Mouse (Mus musculus) forebrain, postnatal 0 days (tissue): Measurements from ENCODE around the gene Olfr465-ps1. TPM values are rescaled to one million over a fixed set of nuclear protein-coding genes. Genes with fewer than 3 reads are reported as not detected.

Source experiments
- ATAC-seq: fragments of 200-750 bp; cut with Nextera tagmentation; 2 replicates; pipeline ENCODE4 v1.8.0; 2017; ENCODE audit warnings: mild to moderate bottlenecking, moderate library complexity
- DNase-seq: peaks from one replicate; pipeline ENCODE4 v3.0.0-alpha.2; 2015
- H3K27ac ChIP-seq: fragments of 300-500 bp; sonication (generic); 2 replicates; pipeline ENCODE4 v1.5.1; 2014; ENCODE audit warnings: low read depth, mild to moderate bottlenecking, antibody characterized with exemption, low read length, moderate library complexity, mixed read lengths
- H3K27me3 ChIP-seq: fragments of 300-500 bp; sonication (generic); 2 replicates; pipeline ENCODE4 v1.6.1; 2014; ENCODE audit warnings: mild to moderate bottlenecking, low read length, mixed read lengths; ENCODE audit not compliant: insufficient read depth
- H3K36me3 ChIP-seq: fragments of 300-500 bp; sonication (generic); 2 replicates; pipeline ENCODE4 v1.6.1; 2014; ENCODE audit warnings: mild to moderate bottlenecking, moderate library complexity; ENCODE audit not compliant: insufficient read depth
- H3K4me1 ChIP-seq: fragments of 300-500 bp; sonication (generic); 2 replicates; pipeline ENCODE4 v1.6.1; 2014; ENCODE audit warnings: antibody characterized with exemption; ENCODE audit not compliant: insufficient read depth
- H3K4me2 ChIP-seq: fragments of 300-500 bp; sonication (generic); 2 replicates; pipeline ENCODE4 v1.6.1; 2014; ENCODE audit warnings: low read depth, mild to moderate bottlenecking, moderate library complexity
- H3K4me3 ChIP-seq: fragments of 300-500 bp; sonication (generic); 2 replicates; pipeline ENCODE4 v1.5.1; 2014; ENCODE audit warnings: low read depth, low read length, mixed read lengths
- H3K9ac ChIP-seq: fragments of 300-500 bp; sonication (generic); 2 replicates; pipeline ENCODE4 v1.6.1; 2014; ENCODE audit warnings: mild to moderate bottlenecking
- H3K9me3 ChIP-seq: fragments of 300-500 bp; sonication (generic); 2 replicates; pipeline ENCODE4 v1.6.1; 2016; ENCODE audit warnings: low read length
- CTCF ChIP-seq: sonication (generic); IDR thresholded peaks from 2 replicates; pipeline ENCODE4 v1.5.1; 2016; ENCODE audit warnings: antibody characterized with exemption, control low read depth, low read depth
- WGBS: fragments of 180-500 bp; shearing (Covaris S2); extraction: QIAGEN DNeasy Blood & Tissue Kit; methylation state at CpG from one replicate; pipeline ENCODE4 v1.1.7; 2014; 5-methylcytosine and 5-hydroxymethylcytosine counted together
- polyA plus RNA-seq: library from polyadenylated mRNA; unstranded; fragments of >200 nt; fragmentation: Nextera tagmentation; extraction: Ambion mirVana; gene quantifications from 2 replicates; pipeline ENCODE4 v1.2.1, GENCODE M21; 2015
- total RNA-seq: library from RNA; depleted of rRNA; stranded (reverse); fragments of >200 nt; gene quantifications from 2 replicates; pipeline ENCODE4 v1.2.3, GENCODE M21; 2014; rRNA removed

Gene Olfr465-ps1
- not detected in 2 replicates for total RNA-seq
- polyA plus RNA-seq = not detected in 2 replicates

- ATAC-seq (no peak), DNase-seq (no peak)
- Histone ChIP-seq H3K36me3 (no peaks in the 10 kb centered on the region), H3K9me3 (no peaks in the 10 kb centered on the region), H3K27me3 (no peaks in the 10 kb centered on the region), H3K4me3 (no peak within 1 kb of the TSS), H3K4me1 (no peaks in the 10 kb centered on the region), H3K27ac (no peak within 1 kb of the TSS), H3K4me2 (no peak within 1 kb of the TSS), H3K9ac (no peak within 1 kb of the TSS)
- no peak for TF ChIP-seq CTCF
- WGBS = 82% methylated on average over 4 of the region's 4 CpGs
Observed at GRCm38 (mm10) chr13:65137789-65138188, at the start of gene Olfr465-ps1. Gene Olfr465-ps1, plus strand, starts transcription at chr13:65138089.

- Histone ChIP-seq H3K36me3 (0 out of 2 replicates have a peak, but pooled peaks cover 4% of the 10 kb centered on the region), H3K27ac (no peak overlapping the region), H3K4me3 (no peak overlapping the region), H3K9ac (no peak overlapping the region), H3K4me1 (no peaks in the 10 kb centered on the region), H3K9me3 (peaks cover 7% of the 10 kb centered on the region; the same call in 1 of the 2 replicates), H3K4me2 (no peak overlapping the region), H3K27me3 (no peaks in the 10 kb centered on the region)
- WGBS = 97% methylated on average over 4 of the region's 4 CpGs
- TF ChIP-seq CTCF = no peak
- ATAC-seq = no peak
- no peak for DNase-seq
Observed at GRCm38 (mm10) chr13:65095923-65096322, 42.0 kb upstream of the Olfr465-ps1 start.

DNA sequence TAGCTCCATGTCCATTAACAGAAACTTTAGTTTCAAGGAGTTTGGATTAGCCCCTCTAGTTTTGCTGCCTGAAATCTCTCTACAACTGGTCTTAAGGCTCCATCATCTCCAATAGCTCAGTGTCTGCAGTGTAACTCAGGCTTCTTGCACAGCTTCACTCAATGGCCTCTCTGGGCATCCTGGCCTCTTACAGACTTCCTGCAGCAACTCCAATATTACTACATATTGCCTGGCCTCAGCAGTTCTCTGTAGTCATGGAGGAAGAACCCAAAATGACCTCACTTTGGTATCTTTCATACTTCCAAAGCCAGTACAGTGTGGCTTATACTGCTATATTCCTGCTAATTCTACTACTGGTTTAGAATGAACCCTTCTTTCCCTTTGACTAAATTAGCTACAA is 40.9 kb upstream of the Olfr465-ps1 start:
- peaks cover 8% of the 10 kb centered on the region for H3K9me3 ChIP-seq
- ATAC-seq (no peak), DNase-seq (no peak)
- TF ChIP-seq CTCF = no peak
- H3K4me2 ChIP-seq = no peak overlapping the region
- H3K27ac ChIP-seq = no peak overlapping the region
- 0 out of 2 replicates have a peak, but pooled peaks cover 4% of the 10 kb centered on the region for H3K36me3 ChIP-seq
- no peaks in the 10 kb centered on the region for H3K27me3 ChIP-seq
- no peak overlapping the region for H3K9ac ChIP-seq
- no peaks in the 10 kb centered on the region for H3K4me1 ChIP-seq
- H3K4me3 ChIP-seq = no peak overlapping the region

DNA sequence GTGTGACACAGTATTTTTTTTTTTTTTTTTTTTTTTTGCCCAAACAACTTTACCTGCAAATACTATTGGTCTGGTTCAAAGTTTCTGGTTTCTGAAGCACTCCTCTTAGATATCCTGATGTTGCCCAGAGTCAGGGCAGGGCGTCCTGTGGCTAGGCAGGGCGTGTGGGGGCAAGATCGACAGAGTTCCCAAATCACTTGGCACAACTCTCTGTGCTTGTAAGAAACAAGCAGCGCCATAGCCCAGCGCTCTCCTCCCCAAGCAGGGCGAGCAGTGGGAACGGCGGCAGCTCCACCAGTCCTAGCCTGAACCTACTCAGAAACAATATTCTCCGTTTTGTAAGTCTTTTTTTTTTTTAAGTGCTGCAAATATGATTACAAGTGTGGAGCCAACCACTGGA is 37.2 kb upstream of the Olfr465-ps1 start:
- Histone ChIP-seq H3K27ac (no peak overlapping the region), H3K36me3 (no peaks in the 10 kb centered on the region), H3K4me3 (no peak overlapping the region), H3K9ac (no peak overlapping the region), H3K9me3 (peaks cover 15% of the 10 kb centered on the region), H3K4me1 (no peaks in the 10 kb centered on the region), H3K27me3 (no peaks in the 10 kb centered on the region), H3K4me2 (no peak overlapping the region)
- DNase-seq = no peak
- no peak for TF ChIP-seq CTCF
- 95% methylated on average over 9 of the region's 9 CpGs for WGBS
- no peak for ATAC-seq

- no peak for DNase-seq
- Histone ChIP-seq H3K4me1 (no peaks in the 10 kb centered on the region), H3K27ac (no peak overlapping the region), H3K27me3 (no peaks in the 10 kb centered on the region), H3K4me2 (no peak overlapping the region), H3K9ac (no peak overlapping the region), H3K4me3 (no peak overlapping the region), H3K9me3 (peaks cover 15% of the 10 kb centered on the region), H3K36me3 (no peaks in the 10 kb centered on the region)
- TF ChIP-seq CTCF = no peak
- 88% methylated on average over 3 of the region's 3 CpGs for WGBS
- ATAC-seq = no peak
Observed at GRCm38 (mm10) chr13:65101232-65101631, 36.7 kb upstream of the Olfr465-ps1 start.

- 2% methylated on average over 5 of the region's 5 CpGs for WGBS
- H3K36me3 ChIP-seq = no peaks in the 10 kb centered on the region
- peaks cover 11% of the 10 kb centered on the region for H3K4me1 ChIP-seq
- peak overlapping the region; percentile 93 for H3K4me3 ChIP-seq
- H3K9ac ChIP-seq = peak overlapping the region; percentile 87
- ATAC-seq = no peak
- H3K27ac ChIP-seq = peak overlapping the region; percentile 88; the same call in 1 of the 2 replicates
- peak overlapping the region; percentile 81 for H3K4me2 ChIP-seq
- no peaks in the 10 kb centered on the region for H3K27me3 ChIP-seq
- no peak for DNase-seq
- TF ChIP-seq CTCF = no peak
- H3K9me3 ChIP-seq = no peaks in the 10 kb centered on the region
Observed at GRCm38 (mm10) chr13:65111961-65112360, 25.9 kb upstream of the Olfr465-ps1 start.

DNA sequence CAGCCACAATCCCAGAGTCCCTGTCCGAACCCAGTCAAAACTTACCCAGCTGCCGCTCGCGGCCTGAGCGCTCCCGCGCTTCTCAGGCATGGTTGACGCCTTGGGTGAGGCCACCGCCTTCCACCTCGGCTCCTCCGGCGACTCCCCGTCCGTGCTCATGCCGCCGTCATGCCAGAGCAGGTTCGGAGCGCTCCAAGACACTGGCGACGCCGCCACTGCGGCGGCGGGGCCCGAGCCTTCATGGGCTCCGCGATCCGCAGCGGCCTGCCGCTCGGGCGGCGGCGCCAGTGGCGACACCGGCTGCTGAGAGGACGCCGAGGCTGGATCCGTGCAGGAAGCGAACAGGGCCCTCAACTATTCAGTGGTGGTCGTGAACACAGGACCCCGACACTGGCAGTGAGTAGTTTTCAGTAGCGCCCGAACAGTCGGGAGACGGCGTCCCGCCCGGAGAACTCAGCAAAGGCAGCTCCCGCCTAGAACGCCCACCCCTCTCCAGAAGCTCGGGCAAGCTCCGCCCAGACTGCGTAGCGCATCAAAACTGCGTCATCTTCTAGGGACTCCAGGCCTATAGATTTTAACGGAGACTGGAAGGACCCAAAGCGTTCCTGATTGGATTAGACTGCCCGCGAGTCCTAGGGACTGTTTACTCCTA is 25.3 kb upstream of the Olfr465-ps1 start, which contains the start of gene Mfsd14b:
Gene Mfsd14b (minus strand): TSS at position 517 of the 652 bp plus-strand sequence.
- peak within 1 kb of the TSS; percentile 93 for H3K4me3 ChIP-seq
- H3K4me1 ChIP-seq = peaks cover 11% of the 10 kb centered on the region
- under 1% methylated on average over 60 of the region's 60 CpGs for WGBS
- H3K9ac ChIP-seq = peak within 1 kb of the TSS; percentile 87
- ATAC-seq = peak; percentile 99
- TF ChIP-seq CTCF = 0 out of 2 replicates have a peak, but pooled peaks have one; percentile 1
- H3K4me2 ChIP-seq = peak within 1 kb of the TSS; percentile 81
- H3K36me3 ChIP-seq = no peaks in the 10 kb centered on the region
- H3K27me3 ChIP-seq = no peaks in the 10 kb centered on the region
- peak; percentile 96 for DNase-seq
- peak within 1 kb of the TSS; percentile 88 for H3K27ac ChIP-seq
- H3K9me3 ChIP-seq = no peaks in the 10 kb centered on the region
